Mouse (Mus musculus): ENCODE results near the gene Cnot11.

Gene Cnot11

DNA sequence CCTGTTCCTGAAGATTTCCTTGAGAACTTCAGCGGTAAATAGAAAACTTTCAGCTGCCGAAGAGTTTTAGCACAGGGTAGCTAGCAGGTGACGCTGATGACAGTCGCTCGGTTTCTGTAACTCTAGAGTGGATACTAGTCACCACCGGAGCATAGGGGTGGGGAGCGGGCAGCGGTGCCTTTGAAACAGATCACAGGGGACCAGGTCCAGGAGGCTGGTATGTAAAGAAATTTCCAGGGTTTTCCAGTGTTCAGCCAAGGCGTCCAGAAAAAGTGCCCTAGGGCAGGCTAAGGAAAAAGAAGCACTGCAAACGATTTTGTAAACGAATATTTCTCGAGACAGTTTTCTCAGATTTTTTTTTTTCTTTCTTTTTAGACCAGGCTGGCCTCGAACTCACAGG lies at the start of gene Cnot11:
Gene Cnot11, plus strand, starts transcription at position 162 of the 400 bp plus-strand sequence.
- DNase-seq (ENCODE audit: low read depth, low spot score), result no peak

- no peak for DNase-seq (ENCODE audit: low read depth, low spot score)
These were observed 47.4 kb upstream of the Cnot11 start for GRCm38 (mm10) chr1:39487370-39487769.

GRCm38 (mm10) chr1:39493165-39493564 lies 41.6 kb upstream of the Cnot11 start:
- DNase-seq (ENCODE audit: low read depth, low spot score), result no peak

- DNase-seq (ENCODE audit: low read depth, low spot score), result no peak
These were observed 41.1 kb upstream of the Cnot11 start for GRCm38 (mm10) chr1:39493664-39494063.

DNA sequence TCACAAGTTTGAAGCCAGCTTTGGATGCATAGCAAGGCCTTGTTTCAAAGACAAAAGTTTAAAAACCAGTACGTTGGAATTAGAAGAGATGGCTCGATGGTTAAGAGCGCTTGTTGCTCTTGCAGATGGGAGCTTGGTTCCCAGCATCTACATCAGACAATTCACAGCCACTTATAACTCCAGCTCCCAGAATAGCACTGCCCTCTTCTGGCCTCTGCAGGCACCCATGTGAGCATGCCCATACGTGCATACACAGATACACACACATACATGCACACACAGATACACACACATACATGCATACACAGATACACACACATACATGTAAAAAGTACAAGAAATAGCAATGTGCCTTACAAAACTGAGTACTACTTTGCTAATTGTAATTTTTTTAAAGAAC lies 37.8 kb upstream of the Cnot11 start:
- DNase-seq (ENCODE audit: low read depth, low spot score), result no peak

DNA sequence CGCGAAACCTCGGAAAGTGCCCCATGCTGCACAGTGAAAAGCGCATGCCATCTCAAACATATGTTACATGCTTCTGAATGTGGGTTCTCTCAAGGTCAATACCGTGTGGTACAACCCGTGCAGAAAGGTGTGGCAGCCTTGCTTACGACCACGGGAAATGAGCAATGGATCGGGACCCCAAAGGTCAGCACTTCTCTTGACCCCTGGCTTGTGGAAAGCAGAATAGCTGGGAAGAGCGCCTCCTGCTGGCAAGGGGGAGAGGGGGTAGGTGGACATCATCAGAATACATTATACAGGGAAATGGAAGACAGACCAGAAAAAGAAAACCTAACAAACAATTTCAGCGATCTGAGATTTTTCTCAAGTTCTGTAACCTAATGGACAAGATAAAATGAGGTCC lies 37.0 kb upstream of the Cnot11 start:
- no peak for DNase-seq (ENCODE audit: low read depth, low spot score)

GRCm38 (mm10) chr1:39499485-39499941 lies 35.3 kb upstream of the Cnot11 start:
- no peak for DNase-seq (ENCODE audit: low read depth, low spot score)

- no peak for DNase-seq (ENCODE audit: low read depth, low spot score)
These were observed 31.8 kb upstream of the Cnot11 start for GRCm38 (mm10) chr1:39502817-39503633.

- DNase-seq (ENCODE audit: low read depth, low spot score), result no peak
These were observed 30.5 kb upstream of the Cnot11 start for GRCm38 (mm10) chr1:39504261-39504660.

DNA sequence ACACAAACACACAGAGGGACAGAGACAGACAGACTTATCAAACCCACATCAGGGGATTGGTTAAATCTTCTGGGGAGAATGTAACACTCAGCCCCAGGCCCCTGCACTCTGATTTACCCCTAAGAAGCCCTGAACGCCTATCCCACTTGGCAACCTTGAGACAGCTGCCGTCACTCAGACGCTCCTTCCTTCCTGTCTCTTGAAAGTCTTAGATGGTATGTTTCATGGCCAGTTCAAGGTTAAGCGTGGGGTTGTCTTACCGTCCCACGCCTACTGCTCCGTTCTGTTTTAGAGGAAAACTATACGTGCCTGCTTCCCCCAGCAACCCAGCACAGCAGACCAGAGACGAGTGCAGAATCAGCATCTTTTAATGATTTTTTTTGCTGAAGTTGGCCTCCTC lies 29.2 kb upstream of the Cnot11 start:
- DNase-seq (ENCODE audit: low read depth, low spot score), result no peak

DNA sequence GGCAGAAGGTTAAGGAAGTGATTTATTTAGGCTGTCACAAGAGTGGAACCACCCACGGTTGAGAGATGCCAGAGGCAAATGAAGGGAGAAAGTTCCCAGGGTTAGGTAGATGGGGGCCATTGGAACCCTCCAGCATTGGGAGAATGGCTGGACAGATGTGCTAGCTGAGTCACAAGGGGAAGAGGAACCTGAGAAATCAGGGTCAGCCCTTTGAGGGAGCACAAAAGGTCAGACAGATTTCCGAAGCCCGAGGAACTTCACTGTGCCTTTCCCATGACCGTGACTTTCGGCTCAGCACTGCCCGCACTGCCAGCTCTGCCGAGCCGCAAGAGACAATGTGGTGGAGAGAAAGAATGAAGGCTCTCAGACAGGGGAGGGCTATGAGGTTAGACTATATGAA lies 23.0 kb upstream of the Cnot11 start:
- no peak for DNase-seq (ENCODE audit: low read depth, low spot score)

- DNase-seq (ENCODE audit: low read depth, low spot score), result no peak
These were observed 22.6 kb upstream of the Cnot11 start for GRCm38 (mm10) chr1:39512183-39512582.

GRCm38 (mm10) chr1:39515303-39515991 lies 19.3 kb upstream of the Cnot11 start:
- DNase-seq (ENCODE audit: low read depth, low spot score), result no peak

DNA sequence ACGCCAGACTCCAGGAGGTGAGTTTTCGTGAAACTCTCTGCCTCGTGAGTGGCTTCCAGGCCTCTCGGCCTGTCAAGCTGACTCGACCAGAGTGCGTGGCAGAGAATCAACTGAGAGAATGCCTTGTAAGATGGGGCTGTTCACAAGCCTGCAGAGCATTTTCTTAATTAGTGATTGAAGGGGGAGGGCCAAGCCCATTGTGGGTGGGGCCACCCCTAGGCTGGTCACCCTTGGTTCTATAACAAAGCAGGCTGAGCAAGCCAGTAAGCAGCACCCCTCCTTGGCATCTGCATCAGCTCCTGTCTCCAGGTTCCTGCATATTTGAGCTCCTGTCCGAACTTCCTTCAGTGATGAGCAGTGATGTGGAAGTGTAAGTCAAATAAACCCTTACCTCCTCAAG lies 13.5 kb upstream of the Cnot11 start:
- no peak for DNase-seq (ENCODE audit: low read depth, low spot score)

- peak; percentile 71 for DNase-seq (ENCODE audit: low read depth, low spot score)
These were observed 12.3 kb upstream of the Cnot11 start for GRCm38 (mm10) chr1:39522519-39522918.

DNA sequence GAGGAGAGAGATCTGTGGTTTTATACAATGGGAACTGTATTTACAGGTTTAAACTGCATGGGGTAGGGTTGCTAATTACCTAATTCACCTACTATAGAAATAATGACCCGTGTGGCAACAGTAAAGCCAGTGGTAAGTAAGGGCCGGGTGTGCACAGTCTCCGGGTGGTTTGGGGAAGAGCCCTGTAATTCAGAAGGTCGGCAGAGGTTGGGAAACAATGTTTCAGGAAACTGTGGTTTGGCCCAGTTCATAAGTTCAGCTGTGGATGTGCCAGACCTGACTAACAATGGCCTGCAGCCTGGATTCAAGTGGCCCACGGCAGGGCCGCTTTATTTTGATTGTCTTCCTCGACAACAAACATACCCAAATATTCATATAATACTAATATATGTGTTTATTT lies 9.0 kb upstream of the Cnot11 start:
- peak; percentile 65 for DNase-seq (ENCODE audit: low read depth, low spot score)

DNA sequence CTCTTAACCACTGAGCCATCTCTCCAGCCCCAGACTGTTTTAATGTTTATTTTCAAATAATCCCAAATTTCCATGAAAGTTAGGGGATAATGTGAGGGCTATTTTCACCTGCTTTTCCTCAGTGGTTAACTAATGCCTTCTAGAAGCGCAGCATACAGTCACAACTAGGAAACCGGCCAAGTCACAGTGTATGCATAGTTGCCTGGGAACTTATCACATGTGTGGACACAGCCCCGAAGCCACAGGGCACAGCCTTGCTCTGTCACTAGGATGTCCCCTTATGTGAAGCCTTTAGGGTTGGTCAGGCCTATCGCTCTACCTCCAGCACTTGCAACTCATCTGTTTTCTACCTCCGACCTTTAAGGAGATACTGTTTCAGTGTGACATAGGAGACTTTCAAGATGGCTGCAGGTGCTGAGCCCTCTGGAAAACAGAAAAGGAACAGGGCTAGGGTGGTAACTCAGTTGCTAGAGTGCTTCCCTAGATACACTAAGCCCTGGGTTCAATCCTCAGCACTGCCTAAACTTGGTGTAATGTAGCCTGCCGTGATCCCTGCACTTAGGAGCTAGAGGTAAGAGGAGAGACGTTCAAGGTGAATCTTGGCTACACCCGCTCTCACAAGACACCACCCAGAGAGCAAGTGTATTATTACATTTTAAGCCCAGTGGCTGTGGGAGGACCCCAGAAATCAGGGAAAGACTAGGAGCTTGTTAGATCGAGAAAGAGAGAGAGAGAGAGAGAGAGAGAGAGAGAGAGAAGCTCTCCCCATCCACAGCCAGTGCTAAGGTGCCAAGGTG lies 8.2 kb upstream of the Cnot11 start:
- no peak for DNase-seq (ENCODE audit: low read depth, low spot score)

DNA sequence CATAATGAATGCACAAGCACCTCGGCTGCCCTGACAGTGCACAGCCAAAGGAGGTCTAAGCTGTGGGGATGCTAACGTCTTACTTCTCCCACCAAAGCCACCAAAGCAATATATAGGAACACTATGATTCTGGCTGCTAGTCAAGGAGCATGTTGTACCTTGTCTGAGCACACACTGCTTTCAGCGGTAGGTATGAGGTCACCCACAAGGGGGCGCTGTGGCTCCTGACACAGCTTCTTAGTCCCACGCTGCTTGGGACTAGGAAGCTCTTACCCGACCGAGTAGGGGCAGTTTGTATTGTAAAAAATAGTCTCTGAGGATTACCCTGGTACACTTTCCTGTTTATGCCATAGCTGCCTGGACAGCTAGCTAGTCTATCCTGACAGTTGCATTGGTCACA lies 7.4 kb upstream of the Cnot11 start:
- peak; percentile 72 for DNase-seq (ENCODE audit: low read depth, low spot score)

DNA sequence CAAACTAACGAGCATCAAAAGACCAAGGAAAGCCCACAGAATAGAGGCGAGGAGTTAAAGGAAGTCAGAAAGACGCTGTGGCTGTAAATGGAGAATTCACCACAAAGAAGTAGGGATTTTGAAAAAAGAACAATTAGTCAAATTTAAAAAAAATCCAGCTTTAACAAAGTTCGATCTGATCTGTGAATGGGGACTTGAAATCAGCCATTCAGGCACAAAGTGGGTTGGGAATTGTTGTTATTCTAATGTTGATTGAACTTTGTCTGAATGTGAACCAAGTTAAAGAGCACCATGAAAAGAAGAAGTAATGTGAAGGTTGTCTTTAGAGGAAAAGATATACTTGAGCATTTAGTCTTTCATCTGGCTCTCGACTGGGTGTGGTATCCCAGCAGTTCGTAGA lies 6.5 kb upstream of the Cnot11 start:
- no peak for DNase-seq (ENCODE audit: low read depth, low spot score)

GRCm38 (mm10) chr1:39530258-39530943 lies 4.4 kb upstream of the Cnot11 start:
- peak; percentile 88 for DNase-seq (ENCODE audit: low read depth, low spot score)

GRCm38 (mm10) chr1:39531036-39531435 lies 3.8 kb upstream of the Cnot11 start:
- no peak for DNase-seq (ENCODE audit: low read depth, low spot score)

DNA sequence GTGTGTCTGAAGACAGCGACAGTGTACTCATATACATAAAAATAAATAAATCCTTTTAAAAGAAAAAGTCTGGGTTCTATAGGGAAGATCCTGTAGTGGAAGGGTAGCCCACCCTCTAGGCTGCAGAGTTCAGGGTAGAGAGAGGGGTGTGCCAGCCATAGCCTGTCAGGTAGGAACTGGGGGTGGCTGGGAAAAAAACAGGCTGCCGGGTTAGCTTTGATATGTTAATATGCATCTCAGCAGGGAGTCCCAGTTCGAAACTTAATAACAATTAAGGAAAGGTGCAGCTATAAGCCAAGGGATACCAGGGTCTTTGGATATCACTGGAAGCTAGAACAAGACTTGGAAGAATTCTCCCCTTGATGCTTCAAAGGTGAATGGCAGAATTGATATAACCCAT lies 875 bp upstream of the Cnot11 start:
- DNase-seq (ENCODE audit: low read depth, low spot score), result no peak

All from 3T3-L1 (cell line).